Mouse (Mus musculus): ENCODE measurements around the gene Ttc30a2.

Ttc30a2 gene

GRCm38 (mm10) chr2:75926061-75926460 is 51.9 kb downstream of the Ttc30a2 start:
- peak; percentile 13 for DNase-seq

Data from heart, adult 11 months (tissue).